Mouse (Mus musculus) macrophage (primary cell): ENCODE data around the gene Kit. TPM values are rescaled to one million over a fixed set of nuclear protein-coding genes. Genes with fewer than 3 reads are reported as not detected.

Experiments used
- H3K27ac ChIP-seq: fragments of 350-480 bp; formaldehyde crosslinking; 2 replicates; pipeline ENCODE4 v1.9.0; 2021
- H3K36me3 ChIP-seq: fragments of 350-480 bp; formaldehyde crosslinking; 2 replicates; pipeline ENCODE4 v1.9.0; 2021; ENCODE audit errors: inconsistent target
- H3K4me3 ChIP-seq: fragments of 350-480 bp; formaldehyde crosslinking; 2 replicates; pipeline ENCODE4 v1.9.0; 2021; ENCODE audit errors: inconsistent target
- H3K79me2 ChIP-seq: fragments of 350-480 bp; formaldehyde crosslinking; 2 replicates; pipeline ENCODE4 v1.9.0; 2021; ENCODE audit errors: inconsistent target
- WGBS: methylation state at CpG from one replicate; pipeline ENCODE4 v1.1.7; 2026; ENCODE audit warnings: inconsistent platforms; ENCODE audit not compliant: missing documents; 5-methylcytosine and 5-hydroxymethylcytosine counted together
- polyA plus RNA-seq: library from polyadenylated mRNA; stranded (reverse); fragments of 250-400 nt; gene quantifications from 3 replicates; pipeline ENCODE4 v1.2.4, GENCODE M21; 2018; ENCODE audit warnings: inconsistent platforms
- total RNA-seq, 78 experiments: library from RNA; depleted of rRNA; stranded (reverse); fragments of 250-400 nt; gene quantifications; 1 replicate in 9 of 78; 2 replicates in 24 of 78; 3 replicates in 43 of 78; 4 replicates in 2 of 78; pipeline ENCODE4 v1.2.4; 2018; ENCODE audit warnings: inconsistent platforms in 56 of 78

Kit gene
- total RNA-seq (2018; cell fraction: chromatin; rRNA removed): 1 to 10 TPM in 22 of 26 experiments, under 1 TPM in 4; 0.15 to 6.2 (median 2.2) TPM
- total RNA-seq (2018; cell fraction: cytosol; rRNA removed): 1 to 10 TPM in 14 of 26 experiments, under 1 TPM in 12; 0.26 to 2.7 (median 1.2) TPM
- 1 to 10 TPM in 25 of 26 experiments, under 1 TPM in 1; 0.66 to 8.4 (median 3.4) TPM for total RNA-seq (2018; cell fraction: nucleus; rRNA removed)
- polyA plus RNA-seq: 0.53 to 1.8 TPM (median 0.80 TPM) in 3 replicates

GRCm38 (mm10) chr5:75574852-75575566 lies at the start of gene Kit:
Kit (plus strand) TSS chr5:75574916.
- no peak within 1 kb of the TSS for H3K4me3 ChIP-seq
- no peaks in the 10 kb centered on the region for H3K79me2 ChIP-seq
- no peak within 1 kb of the TSS for H3K27ac ChIP-seq
- under 1% methylated on average over 60 of the region's 65 CpGs for WGBS
- H3K36me3 ChIP-seq: no peaks in the 10 kb centered on the region

GRCm38 (mm10) chr5:75536156-75536555 lies 38.6 kb upstream of the Kit start:
- no peak overlapping the region for H3K4me3 ChIP-seq
- H3K27ac ChIP-seq: no peak overlapping the region
- 91% methylated on average over 3 of the region's 3 CpGs for WGBS
- H3K36me3 ChIP-seq: no peaks in the 10 kb centered on the region
- no peaks in the 10 kb centered on the region for H3K79me2 ChIP-seq

- Histone ChIP-seq H3K79me2 (no peaks in the 10 kb centered on the region), H3K27ac (no peak overlapping the region), H3K4me3 (no peak overlapping the region), H3K36me3 (no peaks in the 10 kb centered on the region)
- WGBS: 97% methylated on average over 4 of the region's 4 CpGs
Measured at GRCm38 (mm10) chr5:75537717-75538116, 37.0 kb upstream of the Kit start.

- Histone ChIP-seq H3K27ac (no peak overlapping the region), H3K4me3 (no peak overlapping the region), H3K79me2 (no peaks in the 10 kb centered on the region), H3K36me3 (no peaks in the 10 kb centered on the region)
- 89% methylated on average over 4 of the region's 4 CpGs for WGBS
Measured at GRCm38 (mm10) chr5:75538458-75538857, 36.3 kb upstream of the Kit start.

GRCm38 (mm10) chr5:75539098-75539497 lies 35.6 kb upstream of the Kit start:
- no peaks in the 10 kb centered on the region for H3K79me2 ChIP-seq
- H3K27ac ChIP-seq: no peak overlapping the region
- no peaks in the 10 kb centered on the region for H3K36me3 ChIP-seq
- no peak overlapping the region for H3K4me3 ChIP-seq
- WGBS: 77% methylated on average over 6 of the region's 6 CpGs

- H3K79me2 ChIP-seq: no peaks in the 10 kb centered on the region
- H3K27ac ChIP-seq: no peak overlapping the region
- no peaks in the 10 kb centered on the region for H3K36me3 ChIP-seq
- 90% methylated on average over 3 of the region's 3 CpGs for WGBS
- no peak overlapping the region for H3K4me3 ChIP-seq
Measured at GRCm38 (mm10) chr5:75543757-75544156, 31.0 kb upstream of the Kit start.

GRCm38 (mm10) chr5:75544472-75545264 lies 30.0 kb upstream of the Kit start:
- Histone ChIP-seq H3K4me3 (no peak overlapping the region), H3K36me3 (no peaks in the 10 kb centered on the region), H3K27ac (no peak overlapping the region), H3K79me2 (no peaks in the 10 kb centered on the region)
- WGBS: 87% methylated on average over 14 of the region's 14 CpGs

GRCm38 (mm10) chr5:75545265-75545643 lies 29.5 kb upstream of the Kit start:
- no peaks in the 10 kb centered on the region for H3K79me2 ChIP-seq
- H3K27ac ChIP-seq: no peak overlapping the region
- H3K36me3 ChIP-seq: no peaks in the 10 kb centered on the region
- no peak overlapping the region for H3K4me3 ChIP-seq
- 77% methylated on average over 4 of the region's 4 CpGs for WGBS

- Histone ChIP-seq H3K36me3 (no peaks in the 10 kb centered on the region), H3K79me2 (no peaks in the 10 kb centered on the region), H3K4me3 (no peak overlapping the region), H3K27ac (no peak overlapping the region)
- WGBS: 97% methylated on average over 3 of the region's 3 CpGs
Measured at GRCm38 (mm10) chr5:75553021-75553420, 21.7 kb upstream of the Kit start.

GRCm38 (mm10) chr5:75557636-75558035 lies 17.1 kb upstream of the Kit start:
- Histone ChIP-seq H3K27ac (no peak overlapping the region), H3K4me3 (no peak overlapping the region), H3K79me2 (no peaks in the 10 kb centered on the region), H3K36me3 (no peaks in the 10 kb centered on the region)
- 90% methylated on average over 11 of the region's 11 CpGs for WGBS

GRCm38 (mm10) chr5:75559291-75559690 lies 15.4 kb upstream of the Kit start:
- Histone ChIP-seq H3K79me2 (no peaks in the 10 kb centered on the region), H3K27ac (no peak overlapping the region), H3K4me3 (no peak overlapping the region), H3K36me3 (no peaks in the 10 kb centered on the region)
- 91% methylated on average over 6 of the region's 6 CpGs for WGBS

GRCm38 (mm10) chr5:75561231-75561630 lies 13.5 kb upstream of the Kit start:
- 74% methylated on average over 2 of the region's 2 CpGs for WGBS
- Histone ChIP-seq H3K36me3 (no peaks in the 10 kb centered on the region), H3K4me3 (no peak overlapping the region)

GRCm38 (mm10) chr5:75574151-75574851 lies 415 bp upstream of the Kit start:
- H3K4me3 ChIP-seq: no peak overlapping the region
- WGBS: 9% methylated on average over 27 of the region's 27 CpGs
- H3K79me2 ChIP-seq: no peaks in the 10 kb centered on the region
- H3K27ac ChIP-seq: no peak overlapping the region
- H3K36me3 ChIP-seq: no peaks in the 10 kb centered on the region

More at GRCm38 (mm10) chr5:75561231-75561630, 13.5 kb upstream of the Kit start:
- Histone ChIP-seq H3K79me2 (no peaks in the 10 kb centered on the region), H3K27ac (no peak overlapping the region)
